Mouse (Mus musculus) liver, adult 2 months (tissue): Measurements from ENCODE around the gene Cgn. TPM values are rescaled to one million over a fixed set of nuclear protein-coding genes. Genes with fewer than 3 reads are reported as not detected.
"Not testable (repeated sequence)": the region's sequence is repeated elsewhere in the genome, so short reads cannot be mapped to it uniquely, and the experiment has no call there.

ENCODE experiments used
- DNase-seq: peaks from one replicate; pipeline ENCODE4 v3.0.0-alpha.2; 2011; ENCODE audit warnings: low read depth, low spot score; ENCODE audit errors: extremely low read depth
- H3K27ac ChIP-seq: fragments of 200-500 bp; replicated peaks from 2 replicates; pipeline ENCODE4 v1.5.1; 2012; ENCODE audit warnings: low read depth, mild to moderate bottlenecking, control low read depth, inconsistent platforms, low read length; ENCODE audit not compliant: insufficient read depth
- H3K27me3 ChIP-seq: fragments of 200-500 bp; 2 replicates; pipeline ENCODE4 v1.6.1; 2012; ENCODE audit warnings: mild to moderate bottlenecking, moderate library complexity, low read length, inconsistent platforms; ENCODE audit not compliant: control insufficient read depth, insufficient read depth
- H3K36me3 ChIP-seq: fragments of 200-500 bp; 2 replicates; pipeline ENCODE4 v1.6.1; 2012; ENCODE audit warnings: low read length, inconsistent platforms; ENCODE audit not compliant: control insufficient read depth, insufficient read depth
- H3K4me1 ChIP-seq: fragments of 200-500 bp; 2 replicates; pipeline ENCODE4 v1.6.1; 2011; ENCODE audit warnings: low read length; ENCODE audit not compliant: control insufficient read depth, insufficient read depth
- H3K4me3 ChIP-seq: fragments of 200-500 bp; 2 replicates; pipeline ENCODE4 v1.5.1; 2011; ENCODE audit warnings: low read depth, mild to moderate bottlenecking, control low read depth, low read length, moderate library complexity; ENCODE audit not compliant: insufficient read depth
- H3K79me2 ChIP-seq: fragments of 200-500 bp; 2 replicates; pipeline ENCODE4 v1.6.1; 2012; ENCODE audit warnings: inconsistent platforms, mild to moderate bottlenecking, low read length, moderate library complexity; ENCODE audit not compliant: control insufficient read depth, insufficient read depth
- H3K9ac ChIP-seq: fragments of 200-500 bp; 2 replicates; pipeline ENCODE4 v1.6.1; 2012; ENCODE audit warnings: low read depth, mild to moderate bottlenecking, control low read depth, inconsistent platforms, low read length
- CTCF ChIP-seq: fragments of 200-500 bp; IDR thresholded peaks from 2 replicates; pipeline ENCODE4 v1.5.1; 2011; ENCODE audit warnings: low read depth, low read length, control low read depth
- POLR2A ChIP-seq: fragments of 200-500 bp; IDR thresholded peaks from 2 replicates; pipeline ENCODE4 v1.6.1; 2011; ENCODE audit warnings: low read length, control low read depth; ENCODE audit not compliant: insufficient read depth; ENCODE audit errors: extremely low read depth
- WGBS: fragments of 180-500 bp; shearing (Covaris S2); methylation state at CpG from one replicate; pipeline ENCODE4 v1.1.7; 2018; 5-methylcytosine and 5-hydroxymethylcytosine counted together
- polyA plus RNA-seq: library from polyadenylated mRNA; depleted of rRNA; stranded (reverse); fragments of >200 nt; gene quantifications from 2 replicates; pipeline ENCODE4 v1.2.3, GENCODE M21; 2012; rRNA removed
- total RNA-seq: library from RNA; depleted of rRNA; stranded (reverse); fragments of >200 nt; gene quantifications from 2 replicates; pipeline ENCODE4 v1.2.3, GENCODE M21; 2014; rRNA removed

Gene Cgn
- total and polyA plus RNA-seq, 2 experiments, result 7.4 to 7.6 TPM

DNA sequence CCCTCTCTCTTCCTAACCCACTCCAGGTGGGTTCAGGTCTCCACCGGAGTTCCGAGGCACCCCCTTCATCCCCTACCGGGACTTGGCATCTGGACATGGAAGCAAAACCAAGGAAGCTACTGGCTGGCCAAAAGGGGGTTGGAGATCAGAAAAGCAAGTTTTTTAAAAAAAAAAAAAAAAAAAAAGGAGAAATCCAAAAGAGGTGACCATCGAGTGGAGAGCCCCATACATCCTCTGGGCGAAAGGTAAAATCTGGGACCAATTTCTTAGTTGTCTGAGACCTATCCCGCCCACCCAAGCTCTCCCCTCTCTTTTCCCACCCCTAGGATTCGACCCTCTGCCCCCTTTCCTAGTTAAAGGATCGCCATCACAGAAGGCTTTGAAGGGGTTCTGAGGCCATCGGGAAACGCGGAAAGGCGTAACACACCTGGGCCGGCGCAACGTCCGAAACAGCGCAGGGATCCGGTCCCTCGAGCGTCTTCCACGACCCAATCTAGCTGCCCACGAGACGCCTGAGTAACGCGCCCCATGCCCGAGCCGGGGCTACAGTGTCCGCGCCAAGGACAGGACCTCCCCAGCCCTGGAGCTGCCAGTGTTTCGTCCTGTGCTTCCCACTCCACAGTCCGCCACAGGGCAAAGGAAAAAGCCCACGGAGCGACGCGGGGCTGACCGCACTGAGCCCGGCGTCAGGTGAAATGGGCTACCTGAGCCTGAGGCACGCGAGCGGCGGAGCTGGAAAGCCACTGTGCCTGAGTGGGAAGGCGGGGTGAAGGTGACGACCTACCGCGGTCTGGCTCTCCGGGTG, 28.8 kb downstream of the Cgn start:
- H3K27me3 ChIP-seq, H3K27ac ChIP-seq, DNase-seq, H3K4me1 ChIP-seq, H3K79me2 ChIP-seq, H3K36me3 ChIP-seq: not testable (repeated sequence)
- peak overlapping the region; percentile 66 for H3K4me3 ChIP-seq
- peak overlapping the region; percentile 77 for H3K9ac ChIP-seq
- 2% methylated on average over 25 of the region's 47 CpGs for WGBS

DNA sequence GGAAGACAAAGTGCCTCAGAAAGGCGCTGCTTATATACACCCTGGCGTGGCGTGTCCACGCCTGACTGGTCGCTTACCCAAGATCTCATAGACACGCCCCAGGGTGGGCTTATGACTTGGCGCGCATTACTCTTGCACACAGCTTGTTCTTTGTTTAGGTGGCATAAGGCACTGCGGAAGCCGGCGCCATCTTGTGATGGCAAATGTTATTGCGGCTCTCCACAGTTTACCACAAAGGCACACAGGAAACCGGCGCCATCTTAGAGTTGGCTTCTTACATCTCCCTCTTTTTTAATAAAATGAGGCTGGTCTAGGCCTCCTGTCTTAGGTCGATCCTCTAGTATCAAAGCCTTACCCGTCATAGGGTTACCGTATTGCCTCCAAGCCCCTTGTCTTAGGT, 40.6 kb downstream of the Cgn start:
- 97% methylated on average over 17 of the region's 17 CpGs for WGBS

DNA sequence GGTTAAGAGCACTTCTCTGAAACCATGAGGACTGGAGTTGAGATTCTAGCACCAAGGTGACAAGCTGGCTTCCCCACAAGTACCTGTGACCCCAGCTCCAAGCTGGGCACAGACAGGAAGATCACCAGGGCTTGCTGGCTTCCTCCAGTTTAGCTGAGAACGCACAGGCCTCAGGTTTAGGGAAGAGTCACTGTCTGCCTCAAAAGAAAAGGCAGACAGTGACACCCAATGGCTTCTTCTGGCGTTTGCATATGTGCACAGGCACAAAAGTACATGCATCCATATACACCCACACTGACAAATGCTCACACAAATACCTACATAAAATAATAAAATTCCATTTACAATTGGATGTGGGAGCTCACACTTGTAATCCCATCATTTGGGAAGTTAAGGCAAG, 62.7 kb downstream of the Cgn start:
- H3K27me3 ChIP-seq, H3K4me1 ChIP-seq, DNase-seq, H3K9ac ChIP-seq, H3K36me3 ChIP-seq, H3K27ac ChIP-seq, H3K4me3 ChIP-seq, H3K79me2 ChIP-seq: not testable (repeated sequence)
- WGBS, result 14% methylated on average over 2 of the region's 2 CpGs

More for the DNA sequence above, 40.6 kb downstream of the Cgn start:
- H3K4me1 ChIP-seq, result no peaks in the 10 kb centered on the region
- no peak overlapping the region for H3K4me3 ChIP-seq
- H3K36me3 ChIP-seq, result no peaks in the 10 kb centered on the region
- no peak overlapping the region for H3K27ac ChIP-seq
- DNase-seq, result no peak
- H3K27me3 ChIP-seq, result no peaks in the 10 kb centered on the region
- H3K79me2 ChIP-seq, result no peaks in the 10 kb centered on the region
- no peak for TF ChIP-seq POLR2A
- TF ChIP-seq CTCF, result peak; percentile 25; the same call in 1 of the 2 replicates
- H3K9ac ChIP-seq, result no peak overlapping the region

DNA sequence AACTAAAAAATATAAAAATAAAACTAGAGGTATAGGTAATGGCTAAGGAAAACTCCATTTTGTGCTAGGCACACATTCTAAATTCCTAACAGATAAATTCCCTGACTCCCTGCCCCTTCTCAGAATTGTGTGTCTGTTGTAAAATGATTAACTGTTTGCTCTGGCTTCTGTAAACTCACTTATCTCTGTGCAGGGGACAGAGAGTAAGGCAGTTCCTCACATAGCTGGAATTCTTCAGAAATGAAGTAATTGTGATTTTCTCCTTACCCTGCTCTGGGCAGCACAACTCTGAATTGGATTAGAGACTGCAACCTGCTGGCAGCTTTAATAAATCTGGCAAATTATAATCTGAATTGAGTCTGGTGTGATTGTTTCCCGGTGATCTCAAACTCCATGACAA, 68.0 kb downstream of the Cgn start:
- not testable (repeated sequence) for H3K9ac ChIP-seq, H3K36me3 ChIP-seq, H3K4me1 ChIP-seq, DNase-seq, H3K4me3 ChIP-seq, H3K27me3 ChIP-seq, H3K27ac ChIP-seq, H3K79me2 ChIP-seq
- 18% methylated on average over 1 of the region's 1 CpGs for WGBS

DNA sequence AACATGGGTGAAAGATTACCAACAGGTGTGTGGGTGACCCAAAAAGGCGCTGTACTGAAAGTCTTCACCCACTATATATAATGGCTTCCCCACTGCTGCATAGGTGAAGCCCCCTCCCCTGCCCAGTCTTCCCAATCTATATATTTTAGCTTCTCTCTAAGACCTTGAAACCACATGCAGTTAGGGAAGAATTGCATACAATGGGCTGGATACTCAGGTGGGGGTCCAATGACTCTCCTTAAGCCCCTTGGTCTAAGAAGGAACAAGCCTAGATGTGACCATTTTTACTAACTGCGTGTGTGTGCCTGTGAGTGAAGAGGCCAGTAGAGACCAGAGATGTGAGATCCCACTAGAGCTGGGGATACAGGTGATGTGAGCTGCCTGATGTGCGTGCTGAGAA, 72.9 kb downstream of the Cgn start:
- H3K27ac ChIP-seq, H3K79me2 ChIP-seq, H3K36me3 ChIP-seq, H3K9ac ChIP-seq, H3K4me1 ChIP-seq, H3K4me3 ChIP-seq, H3K27me3 ChIP-seq, DNase-seq: not testable (repeated sequence)
- 93% methylated on average over 3 of the region's 3 CpGs for WGBS

DNA sequence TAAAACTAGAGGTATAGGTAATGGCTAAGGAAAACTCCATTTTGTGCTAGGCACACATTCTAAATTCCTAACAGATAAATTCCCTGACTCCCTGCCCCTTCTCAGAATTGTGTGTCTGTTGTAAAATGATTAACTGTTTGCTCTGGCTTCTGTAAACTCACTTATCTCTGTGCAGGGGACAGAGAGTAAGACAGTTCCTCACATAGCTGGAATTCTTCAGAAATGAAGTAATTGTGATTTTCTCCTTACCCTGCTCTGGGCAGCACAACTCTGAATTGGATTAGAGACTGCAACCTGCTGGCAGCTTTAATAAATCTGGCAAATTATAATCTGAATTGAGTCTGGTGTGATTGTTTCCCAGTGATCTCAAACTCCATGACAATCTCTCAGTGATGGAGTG, 75.7 kb downstream of the Cgn start:
- H3K79me2 ChIP-seq, H3K36me3 ChIP-seq, H3K27me3 ChIP-seq, H3K4me1 ChIP-seq, DNase-seq, H3K4me3 ChIP-seq, H3K9ac ChIP-seq: not testable (repeated sequence)
- peak overlapping the region; percentile 36 for H3K27ac ChIP-seq

Other genes with a start within 250 kb of the Cgn start
- gene Snx27, start 203.8 kb downstream of the Cgn start, total RNA-seq, result 9.6 and 13.6 TPM in 2 replicates
- 4.7 TPM in 2 replicates for gene Snx27, start 203.8 kb downstream of the Cgn start, polyA plus RNA-seq
- not detected in 2 replicates for gene Gm10972, start 143.4 kb downstream of the Cgn start, total RNA-seq
- gene Gm10972, start 143.4 kb downstream of the Cgn start, polyA plus RNA-seq, result not detected in 2 replicates
- 2.1 and 2.6 TPM in 2 replicates for gene Tuft1, start 127.6 kb downstream of the Cgn start, total RNA-seq
- gene Tuft1, start 127.6 kb downstream of the Cgn start, polyA plus RNA-seq, result 2.6 and 7.3 TPM in 2 replicates
- gene Selenbp2, start 92.9 kb downstream of the Cgn start, total RNA-seq, result 57.4 and 86.2 TPM in 2 replicates
- gene Selenbp2, start 92.9 kb downstream of the Cgn start, polyA plus RNA-seq, result 24.5 and 148 TPM in 2 replicates
- 6.3 and 6.8 TPM in 2 replicates for gene Pogz, start 51.1 kb upstream of the Cgn start, total RNA-seq
- 6.4 and 9.9 TPM in 2 replicates for gene Pogz, start 51.1 kb upstream of the Cgn start, polyA plus RNA-seq
- gene Psmb4, start 100.5 kb upstream of the Cgn start, total RNA-seq, result 246 and 264 TPM in 2 replicates
- gene Psmb4, start 100.5 kb upstream of the Cgn start, polyA plus RNA-seq, result 266 and 271 TPM in 2 replicates
- 631 and 642 TPM in 2 replicates for gene Selenbp1, start 146.6 kb upstream of the Cgn start, total RNA-seq
- 641 and 744 TPM in 2 replicates for gene Selenbp1, start 146.6 kb upstream of the Cgn start, polyA plus RNA-seq
- 6.4 and 7.0 TPM in 2 replicates for gene Rfx5, start 167.6 kb upstream of the Cgn start, total RNA-seq
- 6.0 and 7.1 TPM in 2 replicates for gene Rfx5, start 167.6 kb upstream of the Cgn start, polyA plus RNA-seq
- gene Pi4kb, start 188.2 kb upstream of the Cgn start, total RNA-seq, result 26.5 and 30.8 TPM in 2 replicates
- 25.3 and 26.0 TPM in 2 replicates for gene Pi4kb, start 188.2 kb upstream of the Cgn start, polyA plus RNA-seq
- gene Zfp687, start 229.0 kb upstream of the Cgn start, total RNA-seq, result 2.1 and 3.2 TPM in 2 replicates
- 6.8 and 8.8 TPM in 2 replicates for gene Zfp687, start 229.0 kb upstream of the Cgn start, polyA plus RNA-seq